Mouse (Mus musculus): Measurements from ENCODE around the gene Rpn2. TPM values are rescaled to one million over a fixed set of nuclear protein-coding genes. Genes with fewer than 3 reads are reported as not detected.

Rpn2 gene
- polyA plus RNA-seq, 1 experiment from 2014 or later: 214 TPM

DNA sequence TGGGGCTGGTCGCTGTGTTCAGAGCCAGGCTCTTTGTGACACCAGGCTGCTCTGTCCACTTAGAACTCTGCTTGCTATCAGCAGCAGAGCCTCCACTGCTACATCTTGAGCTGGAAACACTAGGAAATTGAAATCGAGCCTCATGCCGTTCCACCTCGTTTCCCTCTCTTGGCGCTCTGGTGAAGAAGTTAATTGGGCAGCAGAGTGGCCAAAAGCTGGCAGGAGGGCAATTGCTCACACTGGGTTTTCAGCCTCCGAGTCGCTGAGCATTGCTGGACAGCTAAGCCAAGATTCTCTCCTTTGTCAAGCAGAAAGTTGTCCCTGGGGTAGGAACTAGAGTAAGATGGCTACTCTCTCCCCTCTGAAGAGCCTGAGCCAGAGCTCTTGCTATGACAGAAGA, 35.5 kb downstream of the Rpn2 start:
- Histone ChIP-seq H3K36me3 (peaks cover 94% of the 10 kb centered on the region), H3K9me3 (no peaks in the 10 kb centered on the region), H3K4me3 (no peak overlapping the region), H3K4me2 (no peak overlapping the region), H3K27me3 (no peaks in the 10 kb centered on the region), H3K9ac (no peak overlapping the region), H3K4me1 (replicated peaks) (peaks cover 28% of the 10 kb centered on the region), H3K27ac (replicated peaks) (peak overlapping the region; percentile 80)
- no peak for ATAC-seq (ENCODE audit: low read depth)
- 73% methylated on average over 7 of the region's 7 CpGs for WGBS

DNA sequence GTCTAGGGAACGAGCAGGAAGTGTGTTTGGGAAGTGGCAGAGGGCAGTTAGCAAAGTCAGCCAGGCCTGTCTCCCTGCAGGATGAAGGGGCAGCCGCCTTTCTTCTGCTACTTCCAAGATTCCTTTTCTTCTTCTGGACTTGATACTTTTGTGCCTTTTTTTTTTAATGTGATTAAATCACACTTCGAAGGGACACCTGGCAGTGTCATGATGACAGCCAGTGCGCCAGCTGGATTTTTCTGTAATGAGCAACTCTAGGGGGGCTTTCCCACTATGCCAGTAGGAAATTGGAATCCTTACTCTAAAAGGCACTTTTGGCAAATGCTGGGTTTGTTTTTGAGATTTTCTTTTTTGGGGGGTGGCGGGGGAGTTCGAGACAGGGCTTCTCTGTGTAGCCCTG, 36.7 kb downstream of the Rpn2 start:
- H3K4me2 ChIP-seq: no peak overlapping the region
- 91% methylated on average over 6 of the region's 6 CpGs for WGBS
- H3K4me3 ChIP-seq: no peak overlapping the region
- H3K9me3 ChIP-seq: no peaks in the 10 kb centered on the region
- H3K27ac ChIP-seq (replicated peaks): no peak overlapping the region
- H3K36me3 ChIP-seq: peaks cover 89% of the 10 kb centered on the region
- peaks cover 33% of the 10 kb centered on the region for H3K4me1 ChIP-seq (replicated peaks)
- H3K27me3 ChIP-seq: no peaks in the 10 kb centered on the region
- no peak overlapping the region for H3K9ac ChIP-seq
- ATAC-seq (ENCODE audit: low read depth): no peak

DNA sequence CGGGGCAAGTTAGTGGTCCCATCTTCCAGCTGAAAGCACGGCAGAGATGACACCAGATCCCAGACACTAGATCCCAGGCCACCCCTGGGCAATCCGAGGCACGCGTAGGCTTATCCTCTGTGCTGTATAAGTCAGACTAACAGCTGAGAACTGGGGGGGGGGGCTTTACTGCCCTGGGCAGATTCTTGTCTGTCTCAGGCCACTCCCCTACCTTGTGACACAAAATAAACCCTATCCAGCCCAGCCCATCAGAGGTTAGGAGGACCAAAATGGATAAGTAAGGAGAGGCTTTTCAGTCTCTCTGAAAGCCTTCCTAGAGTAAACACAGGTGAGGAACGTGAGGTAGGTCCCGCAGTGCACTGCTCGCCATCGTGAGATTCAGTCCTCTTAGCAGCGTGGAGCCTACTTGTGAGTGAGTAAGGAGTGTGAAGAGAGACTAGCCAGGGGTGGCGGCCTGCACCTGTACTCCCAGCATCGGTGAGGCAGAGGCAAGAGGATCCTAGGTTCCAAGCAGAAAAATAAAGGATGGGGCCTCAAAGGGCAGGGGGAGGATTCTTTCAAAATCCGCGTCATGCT, 37.6 kb downstream of the Rpn2 start:
- no peak overlapping the region for H3K4me2 ChIP-seq
- H3K4me1 ChIP-seq (replicated peaks): peaks cover 42% of the 10 kb centered on the region
- no peak for ATAC-seq (ENCODE audit: low read depth)
- H3K9ac ChIP-seq: no peak overlapping the region
- H3K27ac ChIP-seq (replicated peaks): no peak overlapping the region
- no peak overlapping the region for H3K4me3 ChIP-seq
- H3K36me3 ChIP-seq: peaks cover 89% of the 10 kb centered on the region
- no peaks in the 10 kb centered on the region for H3K27me3 ChIP-seq
- no peaks in the 10 kb centered on the region for H3K9me3 ChIP-seq
- WGBS: 84% methylated on average over 14 of the region's 14 CpGs

DNA sequence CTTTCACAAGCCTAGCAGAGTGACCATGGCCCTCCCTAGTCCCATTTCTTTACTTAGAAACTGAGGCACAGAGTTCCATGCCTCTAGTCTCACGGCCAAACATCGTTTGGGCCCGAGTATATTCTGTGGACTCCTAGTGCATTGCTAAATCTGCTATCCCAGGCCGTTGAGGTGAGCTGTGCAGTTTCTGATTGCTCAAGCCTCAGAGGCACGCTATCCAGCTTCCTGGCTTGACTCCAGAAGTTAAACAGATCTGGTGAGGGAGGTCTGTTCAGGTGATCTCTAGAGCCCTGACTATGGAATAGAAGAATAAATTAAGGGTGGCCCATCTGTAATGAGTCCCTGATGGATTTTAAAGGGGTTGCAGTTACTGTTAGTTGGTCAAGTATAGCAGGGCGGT, 38.4 kb downstream of the Rpn2 start:
- 90% methylated on average over 6 of the region's 6 CpGs for WGBS
- H3K9ac ChIP-seq: no peak overlapping the region
- peaks cover 89% of the 10 kb centered on the region for H3K36me3 ChIP-seq
- no peak overlapping the region for H3K4me3 ChIP-seq
- H3K9me3 ChIP-seq: no peaks in the 10 kb centered on the region
- H3K27ac ChIP-seq (replicated peaks): no peak overlapping the region
- ATAC-seq (ENCODE audit: low read depth): no peak
- no peaks in the 10 kb centered on the region for H3K27me3 ChIP-seq
- H3K4me1 ChIP-seq (replicated peaks): peaks cover 49% of the 10 kb centered on the region
- no peak overlapping the region for H3K4me2 ChIP-seq

DNA sequence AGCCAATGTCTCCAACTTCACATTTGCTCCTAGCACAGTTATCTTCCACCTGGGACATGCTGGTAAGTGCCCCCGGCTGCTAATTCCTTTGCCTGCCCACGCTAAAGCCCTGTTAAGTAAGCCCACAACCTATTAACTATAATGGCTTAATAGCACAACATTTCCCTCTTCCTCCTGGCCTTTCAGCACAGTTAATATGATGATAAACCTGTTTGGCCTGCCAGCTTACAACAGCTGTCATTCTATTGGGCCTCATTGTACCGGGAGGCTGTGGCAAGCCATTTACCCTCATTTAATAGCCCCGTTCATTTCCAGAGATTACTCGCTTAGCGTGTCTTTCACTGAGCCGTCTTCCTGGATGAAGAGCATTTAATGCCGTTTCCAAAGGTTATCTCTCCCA, 41.3 kb downstream of the Rpn2 start:
- no peaks in the 10 kb centered on the region for H3K27me3 ChIP-seq
- no peak overlapping the region for H3K4me2 ChIP-seq
- ATAC-seq (ENCODE audit: low read depth): no peak
- H3K4me3 ChIP-seq: no peak overlapping the region
- no peaks in the 10 kb centered on the region for H3K9me3 ChIP-seq
- 55% methylated on average over 8 of the region's 8 CpGs for WGBS
- peak overlapping the region; percentile 70 for H3K27ac ChIP-seq (replicated peaks)
- H3K4me1 ChIP-seq (replicated peaks): peaks cover 33% of the 10 kb centered on the region
- peaks cover 89% of the 10 kb centered on the region for H3K36me3 ChIP-seq
- H3K9ac ChIP-seq: no peak overlapping the region

DNA sequence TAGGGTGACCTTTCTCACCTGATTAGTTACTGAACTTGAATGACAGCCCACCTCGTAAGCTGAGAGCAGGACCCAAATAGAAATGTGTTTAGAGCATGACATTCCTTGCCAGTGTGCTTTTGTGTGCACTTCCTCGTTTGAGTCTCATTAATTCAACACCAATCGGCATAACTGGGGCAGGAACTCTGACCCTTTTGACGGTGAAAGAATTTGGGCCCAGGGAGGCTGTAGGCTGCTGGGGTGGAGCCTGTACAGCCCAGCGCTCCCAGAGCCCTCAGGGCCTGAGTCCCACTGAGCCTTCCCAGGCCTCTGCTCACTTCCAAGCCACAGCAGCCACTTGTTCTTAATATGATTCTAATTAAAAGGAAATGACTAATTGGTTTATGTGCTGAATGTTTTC, 42.1 kb downstream of the Rpn2 start:
- 56% methylated on average over 5 of the region's 5 CpGs for WGBS
- ATAC-seq (ENCODE audit: low read depth): no peak
- no peak overlapping the region for H3K4me2 ChIP-seq
- peak overlapping the region; percentile 70; the same call in 1 of the 2 replicates for H3K27ac ChIP-seq (replicated peaks)
- H3K36me3 ChIP-seq: peaks cover 89% of the 10 kb centered on the region
- H3K9ac ChIP-seq: no peak overlapping the region
- no peaks in the 10 kb centered on the region for H3K27me3 ChIP-seq
- H3K4me3 ChIP-seq: no peak overlapping the region
- peaks cover 33% of the 10 kb centered on the region for H3K4me1 ChIP-seq (replicated peaks)
- no peaks in the 10 kb centered on the region for H3K9me3 ChIP-seq

DNA sequence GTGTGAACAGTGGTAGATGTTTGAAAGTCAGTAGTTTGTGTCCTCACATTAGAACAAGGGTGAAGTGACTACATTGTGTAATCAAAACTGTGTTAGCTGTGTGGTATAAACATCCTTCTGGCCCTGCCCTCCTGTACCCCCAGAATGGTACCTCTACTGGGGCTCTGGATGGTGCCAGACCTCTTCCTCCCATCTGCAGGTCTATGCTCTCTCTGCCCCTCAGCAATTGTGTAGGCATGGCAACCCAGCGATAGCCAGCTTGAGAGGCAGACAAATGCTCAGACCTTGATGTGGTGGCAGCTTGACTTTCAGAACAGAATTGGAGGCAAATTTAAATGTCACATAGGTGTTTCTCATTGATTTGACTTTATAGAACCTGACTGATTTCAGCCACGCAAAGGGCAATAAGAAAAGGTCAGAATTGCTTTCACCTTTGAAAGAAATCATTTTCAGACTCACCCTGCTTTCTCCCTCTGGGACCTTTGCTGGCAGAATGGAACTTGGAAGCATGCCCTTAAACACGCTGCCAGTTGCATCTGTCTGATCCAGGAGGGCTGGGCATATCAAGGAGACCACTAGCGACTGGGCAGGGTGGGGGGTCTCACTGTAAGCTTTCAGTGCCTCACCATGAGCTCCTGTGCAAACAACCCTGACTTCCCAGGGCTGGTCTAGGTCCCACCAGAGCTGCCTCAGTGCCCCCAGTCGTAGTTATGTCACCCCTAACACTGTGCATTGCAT, 43.4 kb downstream of the Rpn2 start:
- H3K9me3 ChIP-seq: no peaks in the 10 kb centered on the region
- H3K9ac ChIP-seq: no peak overlapping the region
- H3K4me2 ChIP-seq: no peak overlapping the region
- WGBS: 72% methylated on average over 5 of the region's 5 CpGs
- no peaks in the 10 kb centered on the region for H3K27me3 ChIP-seq
- peaks cover 32% of the 10 kb centered on the region for H3K4me1 ChIP-seq (replicated peaks)
- peaks cover 91% of the 10 kb centered on the region for H3K36me3 ChIP-seq
- no peak overlapping the region for H3K4me3 ChIP-seq
- ATAC-seq (ENCODE audit: low read depth): no peak
- peak overlapping the region; percentile 61; the same call in 1 of the 2 replicates for H3K27ac ChIP-seq (replicated peaks)

DNA sequence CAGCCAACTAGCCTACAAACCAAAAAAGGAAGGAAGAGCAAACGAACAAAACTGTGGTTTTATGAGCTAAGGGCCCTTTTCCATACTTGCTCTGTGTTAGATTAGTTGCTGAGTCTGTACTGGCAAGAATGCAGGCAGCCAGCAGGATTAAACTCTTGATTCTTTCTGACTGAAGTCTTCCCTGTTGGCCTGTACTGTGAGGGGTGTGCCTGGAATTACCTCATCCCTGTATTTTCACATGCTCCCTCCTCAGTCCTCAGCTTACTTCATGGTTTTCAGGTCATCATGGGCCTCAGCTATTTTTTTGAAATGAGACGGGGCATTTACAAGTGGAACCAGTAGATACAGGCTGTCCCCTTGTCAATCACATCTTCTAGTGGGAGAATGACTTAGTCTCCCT, 46.4 kb downstream of the Rpn2 start:
- 84% methylated on average over 2 of the region's 2 CpGs for WGBS
- Histone ChIP-seq H3K4me1 (replicated peaks) (peaks cover 44% of the 10 kb centered on the region), H3K4me3 (no peak overlapping the region), H3K36me3 (peaks cover 73% of the 10 kb centered on the region), H3K27ac (replicated peaks) (no peak overlapping the region), H3K9me3 (no peaks in the 10 kb centered on the region), H3K9ac (no peak overlapping the region), H3K27me3 (no peaks in the 10 kb centered on the region), H3K4me2 (no peak overlapping the region)
- ATAC-seq (ENCODE audit: low read depth): no peak

DNA sequence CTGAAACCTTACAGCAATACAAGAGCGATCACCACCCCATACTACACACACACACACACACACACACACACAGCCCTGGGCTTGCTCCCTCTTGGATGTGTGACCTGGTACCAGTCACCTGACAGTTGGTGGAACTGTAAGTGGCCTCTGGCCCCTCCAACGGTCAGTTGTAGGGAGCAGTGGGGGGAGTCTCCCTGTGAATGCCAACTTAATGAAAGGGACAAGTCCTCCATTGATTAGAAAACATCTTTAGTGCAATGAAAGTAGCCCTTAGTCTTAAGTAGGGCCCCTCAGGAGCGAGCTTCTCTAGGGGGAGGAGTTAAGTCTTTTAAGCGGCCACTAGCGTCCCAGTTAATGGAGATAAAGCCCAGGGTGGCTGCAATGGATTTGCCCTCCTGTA, 49.3 kb downstream of the Rpn2 start:
- H3K9me3 ChIP-seq: no peaks in the 10 kb centered on the region
- 13% methylated on average over 5 of the region's 5 CpGs for WGBS
- 0 out of 2 replicates have a peak overlapping the region, but pooled peaks have one; percentile 3 for H3K9ac ChIP-seq
- H3K4me3 ChIP-seq: no peak overlapping the region
- H3K4me2 ChIP-seq: no peak overlapping the region
- peaks cover 28% of the 10 kb centered on the region for H3K4me1 ChIP-seq (replicated peaks)
- ATAC-seq (ENCODE audit: low read depth): peak; percentile 36
- peaks cover 44% of the 10 kb centered on the region for H3K36me3 ChIP-seq
- no peaks in the 10 kb centered on the region for H3K27me3 ChIP-seq
- peak overlapping the region; percentile 55 for H3K27ac ChIP-seq (replicated peaks)

DNA sequence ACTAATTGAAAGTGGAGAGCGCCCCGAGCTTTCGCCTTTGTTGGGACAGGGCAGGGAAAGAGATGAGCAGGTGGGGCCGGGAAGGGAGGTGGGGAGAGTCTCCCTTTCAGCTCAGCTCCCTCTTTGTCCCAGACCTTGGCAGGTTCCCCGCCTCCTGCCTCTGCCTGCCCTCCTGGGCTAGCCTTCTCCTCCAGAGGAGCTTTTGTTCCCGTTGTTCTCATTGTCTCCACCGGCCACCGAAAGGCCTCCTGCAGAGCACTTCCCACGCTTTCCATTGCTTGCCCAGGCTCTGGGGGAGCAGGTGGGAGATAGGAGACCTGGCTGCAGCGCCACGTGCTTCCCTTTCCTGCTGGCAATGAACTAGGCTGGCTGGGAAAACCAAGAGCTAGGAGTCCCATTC, 49.8 kb downstream of the Rpn2 start:
- Histone ChIP-seq H3K27me3 (no peaks in the 10 kb centered on the region), H3K4me3 (no peak overlapping the region), H3K9ac (peak overlapping the region; percentile 3; the same call in 1 of the 2 replicates), H3K27ac (replicated peaks) (peak overlapping the region; percentile 55), H3K4me2 (no peak overlapping the region), H3K4me1 (replicated peaks) (peaks cover 28% of the 10 kb centered on the region), H3K36me3 (peaks cover 39% of the 10 kb centered on the region), H3K9me3 (no peaks in the 10 kb centered on the region)
- WGBS: 10% methylated on average over 11 of the region's 11 CpGs
- peak; percentile 44 for ATAC-seq (ENCODE audit: low read depth)

DNA sequence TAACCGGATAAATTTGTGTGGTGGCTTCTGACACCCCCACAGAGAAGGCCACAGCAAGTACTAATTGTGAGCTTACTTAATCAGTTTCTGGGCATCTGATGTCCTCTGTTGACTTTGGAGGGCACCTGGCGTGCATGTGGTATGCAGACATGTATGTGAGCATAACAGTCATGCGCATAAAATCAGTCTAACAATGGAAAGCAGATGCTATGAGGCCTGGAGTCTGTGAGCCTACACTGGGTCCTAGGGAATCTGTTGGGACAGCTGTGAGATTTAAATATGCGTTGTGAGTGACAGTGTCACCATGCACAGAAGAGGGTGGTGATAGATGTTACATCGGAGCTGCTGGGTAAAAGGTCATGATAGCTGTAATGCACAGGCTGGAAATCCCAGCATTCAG, 53.2 kb downstream of the Rpn2 start:
- WGBS: 61% methylated on average over 5 of the region's 5 CpGs
- H3K4me3 ChIP-seq: no peak overlapping the region

DNA sequence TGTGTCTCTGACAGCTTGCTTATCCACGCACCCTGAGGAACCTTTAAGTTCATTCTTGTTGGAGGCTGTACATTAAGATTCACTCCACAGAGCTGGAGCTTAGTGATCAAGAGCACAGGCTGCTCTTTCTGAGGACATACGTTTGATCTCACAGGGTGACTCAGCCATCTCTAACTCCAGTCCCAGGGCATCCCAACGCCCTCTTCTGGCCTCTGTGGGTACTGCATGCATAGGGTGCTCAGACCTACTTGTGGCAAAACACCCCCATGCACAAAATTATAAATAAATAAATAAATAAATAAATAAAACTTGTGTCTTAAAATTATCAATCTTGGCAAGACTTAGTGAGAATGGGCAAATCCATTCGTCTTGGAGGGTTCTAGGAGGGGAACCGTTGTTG, 59.8 kb downstream of the Rpn2 start:
- Histone ChIP-seq H3K36me3 (no peaks in the 10 kb centered on the region), H3K27me3 (no peaks in the 10 kb centered on the region), H3K4me1 (replicated peaks) (peaks cover 42% of the 10 kb centered on the region), H3K9me3 (no peaks in the 10 kb centered on the region), H3K27ac (replicated peaks) (no peak overlapping the region), H3K4me2 (no peak overlapping the region), H3K4me3 (no peak overlapping the region), H3K9ac (no peak overlapping the region)
- ATAC-seq (ENCODE audit: low read depth): no peak
- 30% methylated on average over 5 of the region's 5 CpGs for WGBS

More for the DNA sequence above, 53.2 kb downstream of the Rpn2 start:
- peak overlapping the region; percentile 15; the same call in 1 of the 2 replicates for H3K27ac ChIP-seq (replicated peaks)
- peak overlapping the region; percentile 1; the same call in 1 of the 2 replicates for H3K9ac ChIP-seq
- H3K27me3 ChIP-seq: no peaks in the 10 kb centered on the region
- H3K9me3 ChIP-seq: no peaks in the 10 kb centered on the region
- no peak for ATAC-seq (ENCODE audit: low read depth)
- peaks cover 28% of the 10 kb centered on the region for H3K4me1 ChIP-seq (replicated peaks)
- no peak overlapping the region for H3K4me2 ChIP-seq
- peaks cover 5% of the 10 kb centered on the region for H3K36me3 ChIP-seq
